Mouse (Mus musculus): ENCODE measurements around the gene Cyp4a14. TPM values are rescaled to one million over a fixed set of nuclear protein-coding genes. Genes with fewer than 3 reads are reported as not detected.

The Cyp4a14 gene
- polyA plus RNA-seq (2015; fragmentation: Nextera tagmentation; extraction: Ambion mirVana) = 0.18 TPM in 1 of 2 replicates, not detected in the other

GRCm38 (mm10) chr4:115496001-115496400 lies at the start of gene Cyp4a14:
Cyp4a14 (minus strand) TSS chr4:115496142.

GRCm38 (mm10) chr4:115518000-115518399 lies 22.1 kb upstream of the Cyp4a14 start, which contains the start of gene Cyp4a10:
Cyp4a10 (plus strand) TSS chr4:115518264.

GRCm38 (mm10) chr4:115452304-115452703 lies 43.6 kb downstream of the Cyp4a14 start, which contains the start of gene Cyp4a30b:
Cyp4a30b (plus strand) TSS chr4:115452604.

Other genes with a start within 250 kb of the Cyp4a14 start
- not detected in 2 replicates for gene Cyp4a12a, start 197.1 kb downstream of the Cyp4a14 start, polyA plus RNA-seq (2015; fragmentation: Nextera tagmentation; extraction: Ambion mirVana)
- not detected in 2 replicates for gene Cyp4a12b, start 84.5 kb downstream of the Cyp4a14 start, polyA plus RNA-seq (2015; fragmentation: Nextera tagmentation; extraction: Ambion mirVana)
- gene Cyp4a30b, start 43.5 kb downstream of the Cyp4a14 start, polyA plus RNA-seq (2015; fragmentation: Nextera tagmentation; extraction: Ambion mirVana) = not detected in 2 replicates
- gene Cyp4a10, start 22.1 kb upstream of the Cyp4a14 start, polyA plus RNA-seq (2015; fragmentation: Nextera tagmentation; extraction: Ambion mirVana) = 0.25 TPM in 1 of 2 replicates, not detected in the other
- gene Cyp4a31, start 67.5 kb upstream of the Cyp4a14 start, polyA plus RNA-seq (2015; fragmentation: Nextera tagmentation; extraction: Ambion mirVana) = not detected in 2 replicates
- gene Cyp4a32, start 104.8 kb upstream of the Cyp4a14 start, polyA plus RNA-seq (2015; fragmentation: Nextera tagmentation; extraction: Ambion mirVana) = not detected in 2 replicates
- gene Cyp4b1, start 151.6 kb upstream of the Cyp4a14 start, polyA plus RNA-seq (2015; fragmentation: Nextera tagmentation; extraction: Ambion mirVana) = 0.98 and 2.1 TPM in 2 replicates
- 20.0 and 20.4 TPM in 2 replicates for gene Efcab14, start 241.6 kb upstream of the Cyp4a14 start, polyA plus RNA-seq (2015; fragmentation: Nextera tagmentation; extraction: Ambion mirVana)